18 mouse cellular contexts compared by ENCODE assay signal in the genomic region with DNA sequence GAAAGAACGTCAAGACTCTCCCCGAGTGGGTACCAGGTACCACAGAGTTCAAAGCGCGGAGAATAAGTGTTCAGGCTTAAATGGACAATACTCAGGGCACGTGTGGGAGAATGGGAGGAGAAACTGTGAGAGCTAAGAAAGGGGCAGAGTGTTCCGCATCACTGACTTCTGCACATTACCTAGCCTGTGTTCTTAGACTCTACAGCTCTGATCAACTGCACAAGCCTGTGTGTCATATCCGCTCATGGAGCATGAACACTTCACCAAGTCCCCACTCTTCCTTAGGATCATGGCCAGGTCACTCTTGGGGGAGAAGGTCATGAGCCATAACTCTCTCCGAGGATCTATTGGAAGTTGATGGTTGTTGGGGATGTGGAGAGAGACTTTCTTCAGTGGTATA.
"Had no signal": no experiment of that assay in that cellular context is flagged by ENCODE, and none has a peak within 500 bp of the region (broad histone marks: within the 10 kb centered on the region; RNA-seq: fewer than 3 reads in every experiment).

No protein-coding gene starts in this region.

- H3K9ac ChIP-seq: liver, embryonic 15.5 days; liver, postnatal 0 days; lung, embryonic 15.5 days; midbrain, embryonic 12.5 days; neural tube, embryonic 12.5 days; stomach, embryonic 15.5 days had no signal

- H3K27ac ChIP-seq: liver, embryonic 15.5 days; lung, embryonic 15.5 days; macrophage; midbrain, embryonic 12.5 days; neural tube, embryonic 12.5 days; stomach, embryonic 15.5 days; stomach, postnatal 0 days had no signal

- H3K4me3 ChIP-seq: liver, embryonic 15.5 days; lung, embryonic 15.5 days; megakaryocyte, embryonic 14.5 days; midbrain, embryonic 12.5 days; neural tube, embryonic 12.5 days; stomach, embryonic 15.5 days had no signal

- H3K9me3 ChIP-seq: liver, embryonic 15.5 days; lung, embryonic 15.5 days; midbrain, embryonic 12.5 days; neural tube, embryonic 12.5 days; stomach, embryonic 15.5 days had no signal

- H3K4me1 ChIP-seq: liver, embryonic 15.5 days; lung, embryonic 15.5 days; megakaryocyte, embryonic 14.5 days; midbrain, embryonic 12.5 days; neural tube, embryonic 12.5 days; stomach, embryonic 15.5 days had no signal

- ATAC-seq: liver, postnatal 0 days; lung, postnatal 0 days had no signal

- H3K4me2 ChIP-seq: liver, embryonic 15.5 days; lung, embryonic 15.5 days; midbrain, embryonic 12.5 days; neural tube, embryonic 12.5 days; stomach, embryonic 15.5 days had no signal

- DNase-seq: liver, postnatal 0 days; lung, adult 2 months; lung, postnatal 14 days; lung, postnatal 36 days; midbrain, embryonic 14.5 days; right cerebral cortex, postnatal 14 days; thymus, adult 2 months; thymus, postnatal 25 days; thymus, postnatal 4 days had no signal

- H3K27me3 ChIP-seq: liver, embryonic 15.5 days; lung, embryonic 15.5 days; megakaryocyte, embryonic 14.5 days; neural tube, embryonic 12.5 days; stomach, embryonic 15.5 days had no signal

- H3K36me3 ChIP-seq: liver, embryonic 15.5 days; lung, embryonic 15.5 days; midbrain, embryonic 12.5 days; neural tube, embryonic 12.5 days; stomach, embryonic 15.5 days had no signal
